Mouse (Mus musculus) kidney, embryonic 16.5 days (tissue): Measurements from ENCODE around the gene Hoxa7. TPM values are rescaled to one million over a fixed set of nuclear protein-coding genes. Genes with fewer than 3 reads are reported as not detected.

Experiments
- ATAC-seq: fragments of 200-750 bp; cut with Nextera tagmentation; 2 replicates; pipeline ENCODE4 v1.8.0; 2017; ENCODE audit warnings: moderate TSS enrichment; ENCODE audit not compliant: low FRiP score, low TSS enrichment
- H3K27ac ChIP-seq: fragments of 300-500 bp; sonication (generic); 2 replicates; pipeline ENCODE4 v1.5.1; 2014; ENCODE audit warnings: low read length
- H3K27me3 ChIP-seq: fragments of 300-500 bp; sonication (generic); 2 replicates; pipeline ENCODE4 v1.6.1; 2014; ENCODE audit warnings: low read length, control low read depth, mixed read lengths; ENCODE audit not compliant: insufficient read depth
- H3K36me3 ChIP-seq: fragments of 300-500 bp; sonication (generic); 2 replicates; pipeline ENCODE4 v1.6.1; 2014; ENCODE audit warnings: low read length, control low read depth, mixed read lengths; ENCODE audit not compliant: insufficient read depth
- H3K4me1 ChIP-seq: fragments of 300-500 bp; sonication (generic); 2 replicates; pipeline ENCODE4 v1.6.1; 2014; ENCODE audit warnings: low read length, control low read depth, mixed read lengths; ENCODE audit not compliant: insufficient read depth
- H3K4me2 ChIP-seq: fragments of 300-500 bp; sonication (generic); replicated peaks from 2 replicates; pipeline ENCODE4 v1.6.1; 2014; ENCODE audit warnings: low read depth, low read length
- H3K4me3 ChIP-seq: fragments of 300-500 bp; sonication (generic); 2 replicates; pipeline ENCODE4 v1.5.1; 2014; ENCODE audit warnings: mild to moderate bottlenecking, low read length
- H3K9ac ChIP-seq: fragments of 300-500 bp; sonication (generic); replicated peaks from 2 replicates; pipeline ENCODE4 v1.6.1; 2014; ENCODE audit warnings: low read length
- H3K9me3 ChIP-seq: fragments of 300-500 bp; sonication (generic); 2 replicates; pipeline ENCODE4 v1.6.1; 2016; ENCODE audit warnings: low read length, control low read depth
- WGBS: fragments of 180-500 bp; shearing (Covaris S2); extraction: QIAGEN DNeasy Blood & Tissue Kit; methylation state at CpG from one replicate; pipeline ENCODE4 v1.1.7; 2014; 5-methylcytosine and 5-hydroxymethylcytosine counted together
- polyA plus RNA-seq: library from polyadenylated mRNA; unstranded; fragments of >200 nt; fragmentation: Nextera tagmentation; extraction: Ambion mirVana; gene quantifications from 2 replicates; pipeline ENCODE4 v1.2.1, GENCODE M21; 2015

Gene Hoxa7
- polyA plus RNA-seq, 1 experiment from 2014 or later, result 25.7 TPM

DNA sequence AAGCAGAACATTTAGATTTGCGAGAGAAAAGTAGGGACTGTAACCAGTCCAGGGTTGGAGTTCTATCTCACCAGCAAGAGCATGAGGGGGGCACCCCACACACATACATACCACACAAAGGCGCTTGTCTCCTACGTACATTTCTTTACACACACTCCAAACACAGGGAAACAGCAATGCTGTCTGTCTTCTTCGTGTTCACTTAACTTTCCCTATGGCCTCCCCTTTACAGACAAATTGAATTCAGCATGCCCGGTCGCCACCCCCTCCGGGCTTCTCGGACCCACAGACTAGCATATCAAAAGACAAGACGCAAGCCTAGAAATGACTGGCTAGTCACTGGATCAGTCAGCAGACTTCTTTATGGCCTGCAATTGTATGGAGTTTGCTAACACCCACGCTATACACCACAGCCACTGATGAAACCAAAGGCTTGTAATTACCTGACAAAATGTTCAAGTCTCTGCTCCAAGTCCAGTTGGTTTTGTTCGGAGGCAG lies 41.4 kb downstream of the Hoxa7 start:
- H3K36me3 ChIP-seq, result no peaks in the 10 kb centered on the region
- peak overlapping the region; percentile 72 for H3K4me2 ChIP-seq
- no peaks in the 10 kb centered on the region for H3K9me3 ChIP-seq
- H3K4me3 ChIP-seq, result peak overlapping the region; percentile 63
- WGBS, result 17% methylated on average over 11 of the region's 11 CpGs
- peak overlapping the region; percentile 89 for H3K9ac ChIP-seq
- ATAC-seq, result no peak
- H3K27ac ChIP-seq, result peak overlapping the region; percentile 97
- H3K4me1 ChIP-seq, result peaks cover 84% of the 10 kb centered on the region
- H3K27me3 ChIP-seq, result no peaks in the 10 kb centered on the region

GRCm38 (mm10) chr6:52179690-52180089 lies 42.0 kb downstream of the Hoxa7 start:
- Histone ChIP-seq H3K4me2 (peak overlapping the region; percentile 72), H3K9ac (peak overlapping the region; percentile 89), H3K36me3 (no peaks in the 10 kb centered on the region), H3K4me1 (peaks cover 84% of the 10 kb centered on the region), H3K4me3 (peak overlapping the region; percentile 63), H3K9me3 (no peaks in the 10 kb centered on the region), H3K27ac (peak overlapping the region; percentile 97), H3K27me3 (no peaks in the 10 kb centered on the region)
- ATAC-seq, result no peak
- WGBS, result 11% methylated on average over 10 of the region's 10 CpGs

DNA sequence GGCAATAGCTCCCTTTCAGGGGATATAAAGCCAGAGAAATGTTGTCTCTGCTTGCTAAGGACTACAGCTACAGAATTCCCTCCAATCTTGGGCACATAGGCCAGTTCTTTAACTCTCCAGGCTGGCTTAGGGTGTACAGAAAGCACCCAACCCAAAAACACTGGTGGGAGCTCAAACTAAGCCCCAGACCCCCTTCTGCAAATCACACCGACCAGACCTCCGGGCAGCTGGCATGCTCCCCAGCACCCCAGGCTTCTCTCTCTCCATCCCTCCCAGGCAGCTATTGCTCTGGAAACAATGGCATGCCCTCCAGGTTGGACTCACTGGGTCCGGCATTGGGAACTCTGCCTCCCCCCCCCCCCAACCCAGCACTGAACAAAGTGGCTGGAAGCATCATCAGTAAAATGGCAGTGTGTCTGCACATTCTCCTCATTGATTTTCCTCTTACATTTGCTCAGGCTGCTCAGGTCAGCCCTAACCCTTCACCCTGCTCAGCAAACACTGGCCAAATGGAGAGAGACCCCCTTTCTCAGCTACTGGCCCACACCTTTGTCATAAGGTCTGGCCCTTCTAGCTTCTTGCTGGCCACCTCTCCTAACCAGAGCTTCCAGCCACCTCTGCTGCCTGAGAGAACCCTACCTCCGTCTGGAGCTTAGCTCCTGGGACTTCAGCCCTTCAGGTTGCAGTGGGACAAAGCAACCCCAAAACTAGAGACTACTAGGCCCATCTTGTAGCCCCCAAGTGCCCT lies 42.6 kb downstream of the Hoxa7 start:
- peak overlapping the region; percentile 72 for H3K4me2 ChIP-seq
- peak overlapping the region; percentile 89 for H3K9ac ChIP-seq
- ATAC-seq, result no peak
- peak overlapping the region; percentile 63 for H3K4me3 ChIP-seq
- H3K27me3 ChIP-seq, result no peaks in the 10 kb centered on the region
- H3K4me1 ChIP-seq, result peaks cover 82% of the 10 kb centered on the region
- WGBS, result 15% methylated on average over 4 of the region's 4 CpGs
- H3K27ac ChIP-seq, result peak overlapping the region; percentile 97
- no peaks in the 10 kb centered on the region for H3K36me3 ChIP-seq
- no peaks in the 10 kb centered on the region for H3K9me3 ChIP-seq

DNA sequence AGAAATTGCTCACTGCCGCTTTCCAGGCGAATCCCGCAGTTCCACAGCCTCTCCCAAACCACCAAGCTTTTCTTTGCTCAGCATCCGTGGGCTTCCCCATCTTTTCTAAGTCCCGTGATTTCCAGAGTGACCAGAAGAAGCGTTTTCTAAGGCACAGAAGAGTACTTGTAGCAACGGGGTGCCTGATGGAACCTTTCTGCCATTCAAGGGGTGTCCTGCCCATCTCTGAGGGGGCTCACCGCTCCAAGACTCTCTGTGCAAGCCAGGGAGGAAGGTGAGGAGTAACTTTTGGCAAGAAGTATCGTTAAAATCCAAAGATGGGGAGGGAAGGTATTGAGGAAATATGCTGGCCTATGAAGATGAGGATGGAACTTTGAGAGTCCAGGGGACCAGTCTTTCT lies 43.8 kb downstream of the Hoxa7 start:
- peak overlapping the region; percentile 89 for H3K9ac ChIP-seq
- ATAC-seq, result no peak
- H3K9me3 ChIP-seq, result no peaks in the 10 kb centered on the region
- H3K27me3 ChIP-seq, result no peaks in the 10 kb centered on the region
- peak overlapping the region; percentile 63 for H3K4me3 ChIP-seq
- peak overlapping the region; percentile 97 for H3K27ac ChIP-seq
- peaks cover 82% of the 10 kb centered on the region for H3K4me1 ChIP-seq
- H3K4me2 ChIP-seq, result peak overlapping the region; percentile 72
- H3K36me3 ChIP-seq, result no peaks in the 10 kb centered on the region
- WGBS, result 8% methylated on average over 9 of the region's 9 CpGs

DNA sequence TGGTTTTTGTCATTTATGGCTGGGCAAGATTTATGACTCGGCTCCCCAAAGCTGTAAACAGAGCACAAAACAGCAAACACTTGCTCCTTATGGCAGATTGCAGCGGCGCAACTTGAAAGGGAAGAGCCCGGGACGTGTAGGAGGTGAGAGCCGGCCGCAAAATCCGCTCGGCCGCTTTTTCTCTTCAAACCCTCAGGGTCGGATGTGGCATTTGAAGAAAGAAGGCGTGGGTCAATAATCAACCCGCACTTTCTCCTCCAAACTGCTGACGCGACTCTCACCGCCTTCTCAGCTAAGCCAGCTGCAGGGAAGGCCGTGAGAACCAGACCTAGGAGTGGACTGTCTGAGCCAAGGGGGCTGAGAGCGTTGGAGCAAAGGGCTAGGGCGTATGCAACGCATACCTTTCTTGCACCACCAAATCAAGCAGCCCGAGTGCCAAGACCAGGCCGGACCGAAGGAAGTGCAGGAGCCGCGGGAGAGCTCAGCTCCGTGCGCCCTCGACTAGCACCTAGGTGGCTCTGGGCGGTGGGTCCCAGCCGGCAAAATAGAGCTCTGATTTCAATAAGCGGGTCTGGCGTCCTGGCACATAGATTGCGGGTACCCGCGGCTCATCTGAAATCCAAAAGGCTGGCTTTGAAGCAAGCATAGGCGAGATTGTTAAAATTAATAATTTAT lies 44.5 kb downstream of the Hoxa7 start, which contains the start of gene 5730596B20Rik:
5730596B20Rik (plus strand) TSS at position 438 of the 675 bp plus-strand sequence.
- H3K4me3 ChIP-seq, result peak within 1 kb of the TSS; percentile 63
- peak within 1 kb of the TSS; percentile 97 for H3K27ac ChIP-seq
- peaks cover 82% of the 10 kb centered on the region for H3K4me1 ChIP-seq
- H3K4me2 ChIP-seq, result peak within 1 kb of the TSS; percentile 72
- H3K9ac ChIP-seq, result peak within 1 kb of the TSS; percentile 89
- ATAC-seq, result peak; percentile 65
- 1% methylated on average over 36 of the region's 36 CpGs for WGBS
- no peaks in the 10 kb centered on the region for H3K27me3 ChIP-seq
- no peaks in the 10 kb centered on the region for H3K9me3 ChIP-seq
- no peaks in the 10 kb centered on the region for H3K36me3 ChIP-seq

DNA sequence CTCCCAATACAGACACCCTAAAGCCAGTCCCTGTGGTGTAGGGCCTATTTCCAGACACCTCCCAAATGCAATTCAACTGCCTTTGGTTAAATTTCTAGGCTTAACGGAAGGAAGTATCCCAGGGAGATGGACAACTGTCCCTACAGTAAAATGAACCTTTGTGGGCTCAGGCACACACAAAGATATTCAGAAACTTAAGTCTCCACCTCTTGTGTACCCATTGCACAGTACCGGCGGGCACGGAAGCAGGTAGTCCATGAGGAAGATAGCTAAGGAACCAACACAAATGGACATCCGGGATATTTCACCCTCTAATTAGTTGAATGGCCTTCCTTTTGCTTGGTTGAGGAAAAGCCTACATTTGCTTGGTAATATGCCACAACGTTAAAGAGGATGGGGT lies 45.3 kb downstream of the Hoxa7 start:
- peaks cover 82% of the 10 kb centered on the region for H3K4me1 ChIP-seq
- H3K9ac ChIP-seq, result peak overlapping the region; percentile 89
- no peaks in the 10 kb centered on the region for H3K27me3 ChIP-seq
- WGBS, result 2% methylated on average over 6 of the region's 6 CpGs
- H3K4me2 ChIP-seq, result peak overlapping the region; percentile 72
- peak overlapping the region; percentile 97 for H3K27ac ChIP-seq
- no peak for ATAC-seq
- H3K4me3 ChIP-seq, result peak overlapping the region; percentile 63
- no peaks in the 10 kb centered on the region for H3K9me3 ChIP-seq
- no peaks in the 10 kb centered on the region for H3K36me3 ChIP-seq

DNA sequence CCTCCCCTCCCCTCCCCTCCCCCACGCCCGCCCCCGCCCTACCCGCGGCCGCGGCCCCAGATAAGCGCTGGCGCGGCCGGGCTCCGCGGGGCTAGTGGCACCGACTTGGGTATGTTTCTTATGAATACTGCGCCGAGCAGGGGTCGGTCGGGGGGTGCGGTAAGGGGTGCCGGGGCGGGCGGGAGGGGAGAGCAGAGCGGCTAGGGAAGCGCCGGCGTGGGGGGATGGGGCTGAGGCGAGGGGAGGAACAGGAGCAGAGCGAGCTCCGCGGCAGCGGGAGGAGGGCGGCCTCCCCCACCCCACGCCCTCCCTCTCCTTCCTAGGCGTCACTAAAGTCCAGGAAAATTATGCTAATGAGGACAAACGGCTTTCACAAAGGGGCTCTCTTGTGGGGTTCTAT lies 45.8 kb downstream of the Hoxa7 start:
- Histone ChIP-seq H3K4me3 (peak overlapping the region; percentile 63), H3K4me1 (peaks cover 82% of the 10 kb centered on the region), H3K9ac (peak overlapping the region; percentile 89), H3K36me3 (no peaks in the 10 kb centered on the region), H3K9me3 (no peaks in the 10 kb centered on the region), H3K27ac (peak overlapping the region; percentile 97), H3K27me3 (no peaks in the 10 kb centered on the region), H3K4me2 (peak overlapping the region; percentile 72)
- peak; percentile 44 for ATAC-seq
- WGBS, result under 1% methylated on average over 13 of the region's 35 CpGs

- peaks cover 82% of the 10 kb centered on the region for H3K4me1 ChIP-seq
- H3K4me2 ChIP-seq, result peak overlapping the region; percentile 72
- H3K4me3 ChIP-seq, result peak overlapping the region; percentile 63
- peaks cover 2% of the 10 kb centered on the region; the same call in 1 of the 2 replicates for H3K36me3 ChIP-seq
- no peaks in the 10 kb centered on the region for H3K9me3 ChIP-seq
- H3K9ac ChIP-seq, result peak overlapping the region; percentile 89
- ATAC-seq, result peak; percentile 55
- no peaks in the 10 kb centered on the region for H3K27me3 ChIP-seq
- H3K27ac ChIP-seq, result peak overlapping the region; percentile 97
- WGBS, result 2% methylated on average over 41 of the region's 41 CpGs
Measured at GRCm38 (mm10) chr6:52174968-52175751, 46.5 kb downstream of the Hoxa7 start.

DNA sequence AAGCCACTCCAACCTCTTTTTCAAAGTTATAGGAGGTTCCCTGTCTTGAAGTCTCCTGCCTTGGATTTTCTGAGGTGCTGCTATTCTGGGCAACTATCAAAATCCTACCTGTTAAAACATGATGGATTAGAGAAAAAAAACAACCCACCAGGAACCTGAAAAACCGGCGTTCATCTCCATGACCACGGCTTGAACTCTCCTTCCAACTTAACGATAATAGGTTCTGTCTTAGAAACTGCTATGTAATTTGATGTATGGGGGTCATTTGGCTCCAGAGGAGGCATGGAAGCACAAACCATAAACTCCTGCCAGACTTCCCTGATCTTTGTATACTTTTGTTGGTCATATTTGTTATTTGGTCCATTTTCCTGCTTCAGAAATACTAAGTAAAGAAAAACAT lies 48.0 kb downstream of the Hoxa7 start:
- Histone ChIP-seq H3K9ac (peak overlapping the region; percentile 61; the same call in 1 of the 2 replicates), H3K4me2 (peak overlapping the region; percentile 50), H3K4me1 (peaks cover 81% of the 10 kb centered on the region), H3K27ac (peak overlapping the region; percentile 85), H3K36me3 (peaks cover 7% of the 10 kb centered on the region; the same call in 1 of the 2 replicates), H3K9me3 (no peaks in the 10 kb centered on the region), H3K27me3 (no peaks in the 10 kb centered on the region), H3K4me3 (no peak overlapping the region)
- ATAC-seq, result no peak
- 2% methylated on average over 4 of the region's 4 CpGs for WGBS
